Mouse (Mus musculus) limb, embryonic 14.5 days (tissue): ENCODE results near the gene Iqgap3. TPM values are rescaled to one million over a fixed set of nuclear protein-coding genes. Genes with fewer than 3 reads are reported as not detected.
A peak's percentile ranks its signal among the peaks of the same experiment; 100 is the strongest.

Experiments
- ATAC-seq: fragments of 200-750 bp; cut with Nextera tagmentation; 2 replicates; pipeline ENCODE4 v1.8.0; 2017; ENCODE audit warnings: low read depth, moderate number of reproducible peaks, moderate TSS enrichment; ENCODE audit not compliant: low FRiP score
- DNase-seq: peaks from one replicate; pipeline ENCODE4 v3.0.0-alpha.2; 2015; ENCODE audit warnings: low spot score
- H3K27ac ChIP-seq: fragments of 300-500 bp; sonication (generic); replicated peaks from 2 replicates; pipeline ENCODE4 v1.5.1; 2014; ENCODE audit warnings: low read depth, mild to moderate bottlenecking, low read length, moderate library complexity, mixed read lengths
- H3K27me3 ChIP-seq: fragments of 300-500 bp; sonication (generic); 2 replicates; pipeline ENCODE4 v1.6.1; 2014; ENCODE audit warnings: low read length, mixed read lengths; ENCODE audit not compliant: control insufficient read depth, insufficient read depth
- H3K36me3 ChIP-seq: fragments of 300-500 bp; sonication (generic); 2 replicates; pipeline ENCODE4 v1.6.1; 2014; ENCODE audit warnings: mild to moderate bottlenecking, low read length, moderate library complexity, mixed read lengths; ENCODE audit not compliant: control insufficient read depth, insufficient read depth
- H3K4me1 ChIP-seq: fragments of 300-500 bp; sonication (generic); 2 replicates; pipeline ENCODE4 v1.6.1; 2014; ENCODE audit warnings: antibody characterized with exemption, low read length, mixed read lengths; ENCODE audit not compliant: control insufficient read depth, insufficient read depth
- H3K4me2 ChIP-seq: fragments of 300-500 bp; sonication (generic); replicated peaks from 2 replicates; pipeline ENCODE4 v1.6.1; 2014; ENCODE audit warnings: low read depth, mild to moderate bottlenecking, low read length, moderate library complexity; ENCODE audit not compliant: severe bottlenecking
- H3K4me3 ChIP-seq: fragments of 300-500 bp; sonication (generic); replicated peaks from 2 replicates; pipeline ENCODE4 v1.5.1; 2014; ENCODE audit warnings: low read length
- H3K9ac ChIP-seq: fragments of 300-500 bp; sonication (generic); 2 replicates; pipeline ENCODE4 v1.6.1; 2014; ENCODE audit warnings: mild to moderate bottlenecking, low read depth, low read length, moderate library complexity; ENCODE audit not compliant: severe bottlenecking
- H3K9me3 ChIP-seq: fragments of 300-500 bp; sonication (generic); 2 replicates; pipeline ENCODE4 v1.6.1; 2016; ENCODE audit warnings: low read length; ENCODE audit not compliant: control insufficient read depth
- POLR2A ChIP-seq: fragments of 200-500 bp; IDR thresholded peaks from 2 replicates; pipeline ENCODE4 v1.8.0; 2012; ENCODE audit warnings: inconsistent platforms, mild to moderate bottlenecking, moderate library complexity, borderline replicate concordance; ENCODE audit not compliant: insufficient read depth, insufficient read length; ENCODE audit errors: extremely low read depth
- WGBS: fragments of 180-500 bp; shearing (Covaris S2); extraction: QIAGEN DNeasy Blood & Tissue Kit; methylation state at CpG from one replicate; pipeline ENCODE4 v1.1.7; 2014; 5-methylcytosine and 5-hydroxymethylcytosine counted together
- polyA plus RNA-seq, 2 experiments: library from polyadenylated mRNA; depleted of rRNA in 1 of 2; stranded (reverse) in 1 of 2; unstranded in 1 of 2; fragments of >200 nt; fragmentation: Nextera tagmentation in 1 of 2; extraction: Ambion mirVana in 1 of 2; gene quantifications; 2 replicates each; pipeline versions ENCODE4 v1.2.1 to v1.2.3; 2012 to 2014

Gene Iqgap3
- polyA plus RNA-seq, 2 experiments: 21.0 to 38.8 TPM

DNA sequence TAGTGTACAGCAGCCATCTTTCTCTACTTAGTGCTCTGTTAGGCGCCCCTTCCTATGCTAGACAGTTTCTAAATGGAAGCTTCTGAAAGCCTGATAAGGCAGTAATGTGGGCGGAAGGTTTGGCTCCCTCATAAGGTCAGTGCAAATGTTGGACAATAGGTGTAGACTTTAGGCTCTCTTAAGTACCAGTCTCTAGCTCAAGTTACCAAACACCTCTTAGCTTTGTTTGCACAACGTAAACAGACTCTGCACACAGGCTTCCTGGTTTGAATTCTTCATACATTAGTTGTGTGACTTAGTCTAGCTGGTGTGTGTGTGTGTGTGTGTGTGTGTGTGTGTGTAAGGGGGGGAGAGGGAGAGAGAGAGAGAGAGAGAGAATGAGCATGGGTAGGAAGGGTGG lies 32.2 kb upstream of the Iqgap3 start:
- ATAC-seq (no peak), DNase-seq (no peak)
- H3K9me3 ChIP-seq: no peaks in the 10 kb centered on the region
- H3K4me3 ChIP-seq: no peak overlapping the region
- H3K4me2 ChIP-seq: no peak overlapping the region
- no peak overlapping the region for H3K27ac ChIP-seq
- no peak overlapping the region for H3K9ac ChIP-seq
- no peak for TF ChIP-seq POLR2A
- H3K36me3 ChIP-seq: peaks cover 43% of the 10 kb centered on the region
- H3K27me3 ChIP-seq: no peaks in the 10 kb centered on the region
- no peaks in the 10 kb centered on the region for H3K4me1 ChIP-seq
- WGBS: 88% methylated on average over 3 of the region's 3 CpGs

DNA sequence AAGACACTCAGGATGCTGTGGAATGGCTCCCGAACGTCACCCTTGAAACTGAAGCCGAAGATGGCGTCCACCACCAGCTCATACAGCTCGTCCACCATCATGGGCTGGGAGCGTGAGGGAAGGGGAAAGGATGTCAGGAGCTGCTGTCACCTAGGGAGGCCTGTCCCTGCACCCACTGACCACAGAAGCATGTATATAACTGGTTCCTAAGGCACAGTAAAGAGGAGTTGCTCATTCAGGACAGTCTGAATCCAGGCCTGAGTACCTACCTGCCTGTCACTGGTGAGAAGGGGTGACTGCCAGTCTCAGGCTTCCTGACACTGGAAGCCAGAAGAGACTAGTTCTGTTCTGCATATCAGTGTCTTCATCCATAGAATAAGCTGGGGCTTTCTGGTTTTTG lies 24.7 kb upstream of the Iqgap3 start:
- H3K9ac ChIP-seq: no peak overlapping the region; the same call in 1 of the 2 replicates
- peaks cover 8% of the 10 kb centered on the region; the same call in 1 of the 2 replicates for H3K4me1 ChIP-seq
- no peaks in the 10 kb centered on the region for H3K9me3 ChIP-seq
- H3K4me2 ChIP-seq: no peak overlapping the region
- DNase-seq: no peak
- peaks cover 44% of the 10 kb centered on the region for H3K36me3 ChIP-seq
- 89% methylated on average over 6 of the region's 6 CpGs for WGBS
- 0 out of 2 replicates have a peak overlapping the region, but pooled peaks have one; percentile 89 for H3K4me3 ChIP-seq
- ATAC-seq: no peak
- H3K27me3 ChIP-seq: no peaks in the 10 kb centered on the region
- no peak for TF ChIP-seq POLR2A
- H3K27ac ChIP-seq: no peak overlapping the region

DNA sequence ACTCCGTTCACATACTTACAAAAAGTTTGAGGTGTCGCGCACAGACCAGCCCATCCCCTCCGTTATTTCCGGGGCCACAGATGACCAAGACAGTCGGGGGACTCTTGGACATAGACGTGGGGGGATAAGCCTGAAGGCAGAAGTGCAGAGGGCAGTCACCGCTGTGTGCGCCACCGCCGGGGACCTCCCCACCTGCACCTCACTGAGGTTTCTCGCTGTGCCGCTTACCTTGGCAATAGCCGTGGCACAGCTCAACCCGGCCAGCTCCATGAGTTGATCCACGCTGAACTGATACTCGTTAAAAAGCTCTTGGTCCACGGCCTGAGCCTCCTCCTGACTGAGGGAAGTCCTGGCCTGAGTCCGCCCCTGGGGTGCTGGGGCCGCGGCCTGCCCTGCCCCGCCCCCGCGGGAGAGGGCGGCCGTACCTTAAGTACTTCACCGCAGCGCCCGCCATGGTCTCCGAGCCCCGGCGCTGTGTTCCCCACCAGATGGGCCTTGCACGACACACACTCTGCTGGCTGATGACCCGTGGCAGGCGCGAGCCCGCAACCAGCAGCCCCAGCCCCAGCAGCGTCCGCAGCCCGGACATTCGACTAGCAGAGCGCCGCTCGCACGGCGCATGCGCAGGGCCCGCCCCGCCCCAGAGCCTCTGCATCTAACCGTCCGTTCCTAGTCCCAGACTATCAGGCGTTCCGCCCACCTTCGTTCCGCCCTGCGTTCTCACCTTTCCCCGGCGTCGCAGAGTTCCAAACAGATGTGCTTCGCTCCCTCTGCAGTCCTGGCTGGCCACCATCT lies 23.7 kb upstream of the Iqgap3 start, which contains the start of gene Naxe:
Naxe (minus strand) TSS at position 594 of the 795 bp plus-strand sequence.
- peak within 1 kb of the TSS; percentile 58; the same call in 1 of the 2 replicates for H3K27ac ChIP-seq
- no peaks in the 10 kb centered on the region for H3K9me3 ChIP-seq
- peak within 1 kb of the TSS; percentile 89 for H3K4me2 ChIP-seq
- H3K9ac ChIP-seq: peak within 1 kb of the TSS; percentile 79
- TF ChIP-seq POLR2A: peak; percentile 89; the same call in 1 of the 2 replicates
- H3K27me3 ChIP-seq: no peaks in the 10 kb centered on the region
- peak; percentile 96 for ATAC-seq
- peaks cover 34% of the 10 kb centered on the region for H3K36me3 ChIP-seq
- H3K4me3 ChIP-seq: peak within 1 kb of the TSS; percentile 89
- DNase-seq: peak; percentile 92
- under 1% methylated on average over 37 of the region's 60 CpGs for WGBS
- peaks cover 8% of the 10 kb centered on the region; the same call in 1 of the 2 replicates for H3K4me1 ChIP-seq

DNA sequence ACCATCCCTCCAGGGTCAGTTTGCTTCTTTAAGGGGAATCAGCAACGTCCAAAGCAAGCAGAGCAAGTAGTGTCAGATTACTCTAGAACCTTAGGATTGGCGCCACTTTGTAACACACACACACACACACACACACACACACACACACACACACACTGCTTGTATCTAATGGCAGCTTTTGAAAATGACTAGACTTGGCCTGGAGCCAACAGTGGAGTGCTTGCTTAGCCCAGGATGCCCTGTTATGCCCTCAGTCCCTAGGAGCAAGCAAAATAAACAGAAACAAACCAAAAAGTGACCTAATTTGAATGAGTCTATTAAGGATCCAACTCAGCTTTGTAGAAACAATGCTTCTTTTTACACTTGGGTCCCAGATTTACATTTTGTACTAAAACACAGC lies 13.4 kb upstream of the Iqgap3 start:
- Histone ChIP-seq H3K4me1 (no peaks in the 10 kb centered on the region), H3K4me2 (no peak overlapping the region), H3K27me3 (no peaks in the 10 kb centered on the region), H3K9ac (no peak overlapping the region), H3K36me3 (no peaks in the 10 kb centered on the region), H3K4me3 (no peak overlapping the region), H3K9me3 (no peaks in the 10 kb centered on the region), H3K27ac (no peak overlapping the region)
- TF ChIP-seq POLR2A: no peak
- DNase-seq (peak; percentile 20), ATAC-seq (no peak)
- WGBS: 13% methylated on average over 2 of the region's 2 CpGs

DNA sequence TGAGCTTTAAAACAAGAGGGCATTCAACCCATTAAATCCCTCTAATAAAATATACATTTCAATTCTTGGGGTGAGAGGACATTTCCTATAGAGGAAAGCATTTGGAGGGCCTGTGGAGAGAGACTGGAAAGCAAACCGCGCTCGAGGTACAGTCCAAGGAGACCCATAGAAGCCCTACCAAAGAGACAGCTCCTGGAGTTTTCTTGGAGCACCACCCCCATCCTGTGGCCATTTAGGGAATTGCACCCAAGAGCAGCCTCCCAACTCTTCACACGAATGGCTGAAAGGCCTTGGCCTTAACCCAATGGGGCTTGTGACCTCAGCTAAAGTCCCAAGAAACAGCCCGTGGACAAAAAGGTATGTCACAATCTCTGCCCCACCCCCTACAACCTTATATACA lies 10.0 kb upstream of the Iqgap3 start:
- Histone ChIP-seq H3K27ac (no peak overlapping the region), H3K4me1 (no peaks in the 10 kb centered on the region), H3K4me2 (no peak overlapping the region), H3K9ac (no peak overlapping the region), H3K4me3 (no peak overlapping the region), H3K9me3 (no peaks in the 10 kb centered on the region), H3K27me3 (no peaks in the 10 kb centered on the region), H3K36me3 (no peaks in the 10 kb centered on the region)
- no peak for TF ChIP-seq POLR2A
- WGBS: 1% methylated on average over 5 of the region's 5 CpGs
- ATAC-seq: peak; percentile 58; the same call in 1 of the 2 replicates
- peak; percentile 81 for DNase-seq
